Mouse (Mus musculus): ENCODE results near the gene Gramd1b. TPM values are rescaled to one million over a fixed set of nuclear protein-coding genes. Genes with fewer than 3 reads are reported as not detected.

Gramd1b gene
- total RNA-seq, 2 experiments from 2014 or later: 19.7 to 25.3 TPM

GRCm38 (mm10) chr9:40279438-40279837, 251.7 kb downstream of the Gramd1b start:
- DNase-seq (ENCODE audit: low spot score in 2 of 2): no peak

- DNase-seq (ENCODE audit: low spot score in 2 of 2): no peak
These were observed 253.5 kb downstream of the Gramd1b start for GRCm38 (mm10) chr9:40277671-40278070.

GRCm38 (mm10) chr9:40275904-40276303, 255.3 kb downstream of the Gramd1b start:
- no peak for DNase-seq (ENCODE audit: low spot score in 2 of 2)

- DNase-seq (ENCODE audit: low spot score in 2 of 2): no peak
These were observed 258.4 kb downstream of the Gramd1b start for GRCm38 (mm10) chr9:40272822-40273221.

GRCm38 (mm10) chr9:40271075-40271474, 260.1 kb downstream of the Gramd1b start:
- no peak for DNase-seq (ENCODE audit: low spot score in 2 of 2)

- DNase-seq (ENCODE audit: low spot score in 2 of 2): no peak
These were observed 261.3 kb downstream of the Gramd1b start for GRCm38 (mm10) chr9:40269880-40270279.

GRCm38 (mm10) chr9:40269103-40269861, 261.9 kb downstream of the Gramd1b start, which contains the start of gene Scn3b:
Gene Scn3b (plus strand): TSS chr9:40269217.
- DNase-seq (ENCODE audit: low spot score in 2 of 2): peak; percentile 32 to 73

- DNase-seq (ENCODE audit: low spot score in 2 of 2): no peak
These were observed 262.5 kb downstream of the Gramd1b start for GRCm38 (mm10) chr9:40268748-40269102.

GRCm38 (mm10) chr9:40268040-40268747, 263.0 kb downstream of the Gramd1b start:
- DNase-seq (ENCODE audit: low spot score in 2 of 2): no peak

- DNase-seq (ENCODE audit: low spot score in 2 of 2): no peak
These were observed 267.3 kb downstream of the Gramd1b start for GRCm38 (mm10) chr9:40263874-40264273.

- no peak for DNase-seq (ENCODE audit: low spot score in 2 of 2)
These were observed 278.7 kb downstream of the Gramd1b start for GRCm38 (mm10) chr9:40252459-40252858.

GRCm38 (mm10) chr9:40249106-40249505, 282.1 kb downstream of the Gramd1b start:
- no peak for DNase-seq (ENCODE audit: low spot score in 2 of 2)

GRCm38 (mm10) chr9:40246702-40247101, 284.5 kb downstream of the Gramd1b start:
- no peak for DNase-seq (ENCODE audit: low spot score in 2 of 2)

- no peak for DNase-seq (ENCODE audit: low spot score in 2 of 2)
These were observed 285.1 kb downstream of the Gramd1b start for GRCm38 (mm10) chr9:40245974-40246665.

- no peak for DNase-seq (ENCODE audit: low spot score in 2 of 2)
These were observed 285.7 kb downstream of the Gramd1b start for GRCm38 (mm10) chr9:40245466-40245865.

Other genes with a start within 250 kb of the Gramd1b start
- not detected for gene Gm21915, start 139.2 kb upstream of the Gramd1b start, total RNA-seq (2021)
- 10 to 100 TPM; 31.1 to 31.8 TPM for gene Clmp, start 154.6 kb upstream of the Gramd1b start, total RNA-seq (2021)